Mouse (Mus musculus): ENCODE data around the gene Cep104. TPM values are rescaled to one million over a fixed set of nuclear protein-coding genes. Genes with fewer than 3 reads are reported as not detected.

Gene Cep104
- total RNA-seq, 2 experiments from 2014 or later = 31.6 to 34.8 TPM

- peak overlapping the region; percentile 47; the same call in 1 of the 2 replicates for H3K4me3 ChIP-seq
Observed at GRCm38 (mm10) chr4:154026441-154026761, 51.4 kb downstream of the Cep104 start.

GRCm38 (mm10) chr4:154028066-154028465, 53.1 kb downstream of the Cep104 start:
- Histone ChIP-seq H3K27ac (no peak overlapping the region), H3K4me3 (no peak overlapping the region)
- no peak for TF ChIP-seq CTCF (conservative IDR thresholded peaks at IDR 0.05)
- no peak for DNase-seq (ENCODE audit: low spot score in 2 of 2)

More at GRCm38 (mm10) chr4:154026441-154026761, 51.4 kb downstream of the Cep104 start:
- no peak for TF ChIP-seq CTCF (conservative IDR thresholded peaks at IDR 0.05)
- peak overlapping the region; percentile 89; the same call in 1 of the 2 replicates for H3K27ac ChIP-seq
- no peak for DNase-seq (ENCODE audit: low spot score in 2 of 2)

- peak; percentile 69 for TF ChIP-seq CTCF (conservative IDR thresholded peaks at IDR 0.05)
- no peak for DNase-seq (ENCODE audit: low spot score in 2 of 2)
- Histone ChIP-seq H3K4me3 (no peak overlapping the region), H3K27ac (no peak overlapping the region)
Observed at GRCm38 (mm10) chr4:154028646-154029045, 53.7 kb downstream of the Cep104 start.

- no peak for DNase-seq (ENCODE audit: low spot score in 2 of 2)
- TF ChIP-seq CTCF (conservative IDR thresholded peaks at IDR 0.05) = no peak
- H3K27ac ChIP-seq = no peak overlapping the region
- H3K4me3 ChIP-seq = no peak overlapping the region
Observed at GRCm38 (mm10) chr4:154037123-154037522, 62.1 kb downstream of the Cep104 start.

GRCm38 (mm10) chr4:154042577-154042976, 67.6 kb downstream of the Cep104 start, which contains the start of gene Ccdc27:
Ccdc27 (minus strand) TSS chr4:154042677.
- Histone ChIP-seq H3K4me3 (no peak within 1 kb of the TSS), H3K27ac (no peak within 1 kb of the TSS)
- no peak for TF ChIP-seq CTCF (conservative IDR thresholded peaks at IDR 0.05)
- DNase-seq (ENCODE audit: low spot score in 2 of 2) = no peak

- DNase-seq (ENCODE audit: low spot score in 2 of 2) = no peak
- Histone ChIP-seq H3K4me3 (no peak overlapping the region), H3K27ac (no peak overlapping the region)
- TF ChIP-seq CTCF (conservative IDR thresholded peaks at IDR 0.05) = peak; percentile 58
Observed at GRCm38 (mm10) chr4:154045837-154046236, 70.8 kb downstream of the Cep104 start.

GRCm38 (mm10) chr4:154051401-154051800, 76.4 kb downstream of the Cep104 start:
- no peak for TF ChIP-seq CTCF (conservative IDR thresholded peaks at IDR 0.05)
- no peak overlapping the region for H3K27ac ChIP-seq
- no peak for DNase-seq (ENCODE audit: low spot score in 2 of 2)
- H3K4me3 ChIP-seq = no peak overlapping the region

GRCm38 (mm10) chr4:154053065-154053464, 78.1 kb downstream of the Cep104 start:
- TF ChIP-seq CTCF (conservative IDR thresholded peaks at IDR 0.05) = peak; percentile 53
- DNase-seq (ENCODE audit: low spot score in 2 of 2) = no peak
- no peak overlapping the region for H3K27ac ChIP-seq
- H3K4me3 ChIP-seq = no peak overlapping the region

- no peak for DNase-seq (ENCODE audit: low spot score in 2 of 2)
- Histone ChIP-seq H3K27ac (no peak overlapping the region), H3K4me3 (no peak overlapping the region)
- TF ChIP-seq CTCF (conservative IDR thresholded peaks at IDR 0.05) = no peak
Observed at GRCm38 (mm10) chr4:154055482-154055881, 80.5 kb downstream of the Cep104 start.

- no peak overlapping the region for H3K27ac ChIP-seq
- no peak for DNase-seq (ENCODE audit: low spot score in 2 of 2)
- TF ChIP-seq CTCF (conservative IDR thresholded peaks at IDR 0.05) = no peak
- H3K4me3 ChIP-seq = no peak overlapping the region
Observed at GRCm38 (mm10) chr4:154056046-154056445, 81.1 kb downstream of the Cep104 start.

GRCm38 (mm10) chr4:154056661-154057060, 81.7 kb downstream of the Cep104 start:
- TF ChIP-seq CTCF (conservative IDR thresholded peaks at IDR 0.05) = no peak
- no peak for DNase-seq (ENCODE audit: low spot score in 2 of 2)
- H3K4me3 ChIP-seq = no peak overlapping the region
- no peak overlapping the region for H3K27ac ChIP-seq

GRCm38 (mm10) chr4:154057696-154058095, 82.7 kb downstream of the Cep104 start:
- no peak for DNase-seq (ENCODE audit: low spot score in 2 of 2)
- no peak overlapping the region for H3K4me3 ChIP-seq
- H3K27ac ChIP-seq = no peak overlapping the region
- TF ChIP-seq CTCF (conservative IDR thresholded peaks at IDR 0.05) = no peak

Other genes starting within 250 kb of the Cep104 start
- gene A430005L14Rik, start 18.0 kb upstream of the Cep104 start, total RNA-seq (2021) = 10 to 100 TPM; 25.5 to 28.8 TPM
- gene Dffb, start 68 bp upstream of the Cep104 start, total RNA-seq (2021) = 10 to 100 TPM; 17.2 to 18.3 TPM
- 10 to 100 TPM; 65.4 to 70.3 TPM for gene Lrrc47, start 36.5 kb downstream of the Cep104 start, total RNA-seq (2021)
- 1 to 10 TPM; 6.3 to 7.8 TPM for gene Smim1, start 51.0 kb downstream of the Cep104 start, total RNA-seq (2021)
- gene Ccdc27, start 67.5 kb downstream of the Cep104 start, total RNA-seq (2021) = 1 to 10 TPM; 1.2 to 1.4 TPM
- gene Trp73, start 165.0 kb downstream of the Cep104 start, total RNA-seq (2021) = 1 to 10 TPM; 3.3 to 3.6 TPM
- 10 to 100 TPM; 32.4 to 33.3 TPM for gene Wrap73, start 167.2 kb downstream of the Cep104 start, total RNA-seq (2021)
- gene Tprgl, start 185.5 kb downstream of the Cep104 start, total RNA-seq (2021) = 100 to 1,000 TPM; 171 to 177 TPM
- gene Megf6, start 195.5 kb downstream of the Cep104 start, total RNA-seq (2021) = 1 to 10 TPM; 3.9 to 5.5 TPM